Mouse (Mus musculus): ENCODE results near the gene Zbtb16. TPM values are rescaled to one million over a fixed set of nuclear protein-coding genes. Genes with fewer than 3 reads are reported as not detected.

The Zbtb16 gene
- polyA plus RNA-seq, 1 experiment from 2014 or later: 6.0 TPM

- DNase-seq: no peak
- Histone ChIP-seq H3K4me2 (ENCODE audit: low read length) (no peak overlapping the region), H3K36me3 (ENCODE audit: control insufficient read depth, insufficient read depth, low read length) (no peaks in the 10 kb centered on the region), H3K27ac (replicated peaks; ENCODE audit: low read depth, low read length) (no peak overlapping the region), H3K4me1 (ENCODE audit: control insufficient read depth, insufficient read depth, low read length) (no peaks in the 10 kb centered on the region), H3K9ac (replicated peaks; ENCODE audit: low read length) (no peak overlapping the region), H3K27me3 (ENCODE audit: control insufficient read depth, insufficient read depth, low read length) (no peaks in the 10 kb centered on the region), H3K4me3 (replicated peaks; ENCODE audit: low read depth, low read length) (no peak overlapping the region), H3K9me3 (ENCODE audit: control insufficient read depth, low read length) (no peaks in the 10 kb centered on the region)
- WGBS: 39% methylated on average over 1 of the region's 1 CpGs
- ATAC-seq (ENCODE audit: low FRiP score, low TSS enrichment): no peak
Measured at GRCm38 (mm10) chr9:48611032-48611431, 225.0 kb downstream of the Zbtb16 start.

GRCm38 (mm10) chr9:48609734-48610133 is 226.3 kb downstream of the Zbtb16 start:
- Histone ChIP-seq H3K9ac (replicated peaks; ENCODE audit: low read length) (no peak overlapping the region), H3K36me3 (ENCODE audit: control insufficient read depth, insufficient read depth, low read length) (no peaks in the 10 kb centered on the region), H3K4me2 (ENCODE audit: low read length) (no peak overlapping the region), H3K27me3 (ENCODE audit: control insufficient read depth, insufficient read depth, low read length) (no peaks in the 10 kb centered on the region), H3K4me1 (ENCODE audit: control insufficient read depth, insufficient read depth, low read length) (no peaks in the 10 kb centered on the region), H3K4me3 (replicated peaks; ENCODE audit: low read depth, low read length) (no peak overlapping the region), H3K27ac (replicated peaks; ENCODE audit: low read depth, low read length) (no peak overlapping the region), H3K9me3 (ENCODE audit: control insufficient read depth, low read length) (no peaks in the 10 kb centered on the region)
- ATAC-seq (ENCODE audit: low FRiP score, low TSS enrichment): no peak
- 80% methylated on average over 4 of the region's 4 CpGs for WGBS
- DNase-seq: no peak

- Histone ChIP-seq H3K4me3 (replicated peaks; ENCODE audit: low read depth, low read length) (no peak overlapping the region), H3K4me2 (ENCODE audit: low read length) (no peak overlapping the region), H3K4me1 (ENCODE audit: control insufficient read depth, insufficient read depth, low read length) (no peaks in the 10 kb centered on the region), H3K9ac (replicated peaks; ENCODE audit: low read length) (no peak overlapping the region), H3K36me3 (ENCODE audit: control insufficient read depth, insufficient read depth, low read length) (no peaks in the 10 kb centered on the region), H3K9me3 (ENCODE audit: control insufficient read depth, low read length) (no peaks in the 10 kb centered on the region), H3K27me3 (ENCODE audit: control insufficient read depth, insufficient read depth, low read length) (no peaks in the 10 kb centered on the region), H3K27ac (replicated peaks; ENCODE audit: low read depth, low read length) (no peak overlapping the region)
- WGBS: 23% methylated on average over 7 of the region's 7 CpGs
- DNase-seq (peak; percentile 34), ATAC-seq (ENCODE audit: low FRiP score, low TSS enrichment) (no peak)
Measured at GRCm38 (mm10) chr9:48607417-48607816, 228.6 kb downstream of the Zbtb16 start.

GRCm38 (mm10) chr9:48606171-48606570 is 229.9 kb downstream of the Zbtb16 start:
- Histone ChIP-seq H3K27me3 (ENCODE audit: control insufficient read depth, insufficient read depth, low read length) (no peaks in the 10 kb centered on the region), H3K36me3 (ENCODE audit: control insufficient read depth, insufficient read depth, low read length) (no peaks in the 10 kb centered on the region), H3K27ac (replicated peaks; ENCODE audit: low read depth, low read length) (no peak overlapping the region), H3K4me2 (ENCODE audit: low read length) (no peak overlapping the region), H3K4me3 (replicated peaks; ENCODE audit: low read depth, low read length) (no peak overlapping the region), H3K9me3 (ENCODE audit: control insufficient read depth, low read length) (no peaks in the 10 kb centered on the region), H3K9ac (replicated peaks; ENCODE audit: low read length) (no peak overlapping the region), H3K4me1 (ENCODE audit: control insufficient read depth, insufficient read depth, low read length) (no peaks in the 10 kb centered on the region)
- WGBS: 89% methylated on average over 7 of the region's 7 CpGs
- no peak for ATAC-seq (ENCODE audit: low FRiP score, low TSS enrichment)
- no peak for DNase-seq

GRCm38 (mm10) chr9:48605697-48606096 is 230.3 kb downstream of the Zbtb16 start:
- WGBS: 89% methylated on average over 5 of the region's 5 CpGs
- DNase-seq (no peak), ATAC-seq (ENCODE audit: low FRiP score, low TSS enrichment) (no peak)
- no peaks in the 10 kb centered on the region for H3K9me3 ChIP-seq (ENCODE audit: control insufficient read depth, low read length)
- H3K9ac ChIP-seq (replicated peaks; ENCODE audit: low read length): no peak overlapping the region
- H3K4me3 ChIP-seq (replicated peaks; ENCODE audit: low read depth, low read length): no peak overlapping the region
- no peaks in the 10 kb centered on the region for H3K27me3 ChIP-seq (ENCODE audit: control insufficient read depth, insufficient read depth, low read length)
- H3K27ac ChIP-seq (replicated peaks; ENCODE audit: low read depth, low read length): no peak overlapping the region
- no peak overlapping the region for H3K4me2 ChIP-seq (ENCODE audit: low read length)
- no peaks in the 10 kb centered on the region for H3K4me1 ChIP-seq (ENCODE audit: control insufficient read depth, insufficient read depth, low read length)
- no peaks in the 10 kb centered on the region for H3K36me3 ChIP-seq (ENCODE audit: control insufficient read depth, insufficient read depth, low read length)

- Histone ChIP-seq H3K27ac (replicated peaks; ENCODE audit: low read depth, low read length) (no peak within 1 kb of the TSS), H3K9me3 (ENCODE audit: control insufficient read depth, low read length) (no peaks in the 10 kb centered on the region), H3K4me2 (ENCODE audit: low read length) (no peak within 1 kb of the TSS), H3K27me3 (ENCODE audit: control insufficient read depth, insufficient read depth, low read length) (no peaks in the 10 kb centered on the region), H3K36me3 (ENCODE audit: control insufficient read depth, insufficient read depth, low read length) (no peaks in the 10 kb centered on the region), H3K9ac (replicated peaks; ENCODE audit: low read length) (no peak within 1 kb of the TSS), H3K4me3 (replicated peaks; ENCODE audit: low read depth, low read length) (no peak within 1 kb of the TSS), H3K4me1 (ENCODE audit: control insufficient read depth, insufficient read depth, low read length) (no peaks in the 10 kb centered on the region)
- no peak for ATAC-seq (ENCODE audit: low FRiP score, low TSS enrichment)
- DNase-seq: no peak
- 53% methylated on average over 8 of the region's 8 CpGs for whole genome bisulfite sequencing
Measured at GRCm38 (mm10) chr9:48604939-48605598, 231.0 kb downstream of the Zbtb16 start, which contains the start of gene Nnmt. Gene Nnmt, minus strand, starts transcription at chr9:48605153.

Other genes with a start within 250 kb of the Zbtb16 start
- 0.99 and 1.0 TPM in 2 replicates for gene Nnmt, start 231.1 kb downstream of the Zbtb16 start, polyA plus RNA-seq (2014; fragmentation: Nextera tagmentation; extraction: Ambion mirVana)
- 0.63 and 1.0 TPM in 2 replicates for gene Htr3a, start 74.9 kb upstream of the Zbtb16 start, polyA plus RNA-seq (2014; fragmentation: Nextera tagmentation; extraction: Ambion mirVana)
- 0.15 TPM in 1 of 2 replicates, not detected in the other for gene Htr3b, start 128.8 kb upstream of the Zbtb16 start, polyA plus RNA-seq (2014; fragmentation: Nextera tagmentation; extraction: Ambion mirVana)
- 24.3 and 33.4 TPM in 2 replicates for gene Usp28, start 149.2 kb upstream of the Zbtb16 start, polyA plus RNA-seq (2014; fragmentation: Nextera tagmentation; extraction: Ambion mirVana)
- gene Zw10, start 219.4 kb upstream of the Zbtb16 start, polyA plus RNA-seq (2014; fragmentation: Nextera tagmentation; extraction: Ambion mirVana): 18.6 and 28.0 TPM in 2 replicates
- gene Tmprss5, start 245.0 kb upstream of the Zbtb16 start, polyA plus RNA-seq (2014; fragmentation: Nextera tagmentation; extraction: Ambion mirVana): 0.70 and 1.7 TPM in 2 replicates